In genomic region chr19:21186656-21187055, GRCm38 (mm10) we compare ENCODE assay signal across 21 mouse cellular contexts.
DNase-seq lines count a peak whose midpoint lies in the region; ATAC-seq and TF ChIP-seq lines count a peak whose summit lies in the region.
"Had no signal": no experiment of that assay in that cellular context is flagged by ENCODE, and none has a peak within 500 bp of the region (broad histone marks: within the 10 kb centered on the region; RNA-seq: fewer than 3 reads in every experiment).

No protein-coding gene starts in this region.

- H3K27ac ChIP-seq in lung, embryonic 14.5 days (ENCODE audit: low read depth), result no peak overlapping the region
- H3K27ac ChIP-seq in lung, embryonic 15.5 days, result no peak overlapping the region
- H3K27ac ChIP-seq in midbrain, embryonic 11.5 days (ENCODE audit: low read depth, low read length), result no peak overlapping the region
- no peak overlapping the region for H3K27ac ChIP-seq in midbrain, embryonic 10.5 days (replicated peaks)

- TF ChIP-seq CTCF in lung, embryonic 14.5 days (IDR thresholded peaks at IDR 0.05; ENCODE audit: low read depth), result no peak
- no peak for TF ChIP-seq CTCF in lung, adult 2 months (IDR thresholded peaks at IDR 0.05; ENCODE audit: insufficient read depth, low read length)

- DNase-seq in lung, embryonic 14.5 days, result peak; percentile 54
- no peak for DNase-seq in lung, adult 2 months
- DNase-seq in lung, postnatal 25 days (ENCODE audit: low spot score), result no peak
- peak; percentile 53 for DNase-seq in midbrain, embryonic 11.5 days (ENCODE audit: low spot score, missing footprints)
- no peak for DNase-seq in midbrain, embryonic 10.5 days (ENCODE audit: low spot score)
- DNase-seq: adrenal gland, adult 2 months; adrenal gland, adult 8-10 months; adrenal gland, postnatal 10 days; adrenal gland, postnatal 14 days; adrenal gland, postnatal 25 days; adrenal gland, postnatal 36 days; B cell, adult 2 months; cerebellum, adult 11 months; cerebellum, adult 11-12 months; cerebellum, adult 18-20 months had no signal

- no peaks in the 10 kb centered on the region for H3K4me1 ChIP-seq in lung, embryonic 14.5 days (ENCODE audit: insufficient read depth)
- H3K4me1 ChIP-seq in lung, adult 2 months (ENCODE audit: control insufficient read depth, insufficient read depth, low read length), result no peaks in the 10 kb centered on the region
- no peaks in the 10 kb centered on the region for H3K4me1 ChIP-seq in lung, embryonic 15.5 days
- H3K4me1 ChIP-seq in midbrain, embryonic 11.5 days (ENCODE audit: control insufficient read depth, insufficient read depth, low read length), result no peaks in the 10 kb centered on the region
- H3K4me1 ChIP-seq in midbrain, embryonic 10.5 days, result peaks cover 6% of the 10 kb centered on the region

- no peak overlapping the region for H3K4me2 ChIP-seq in lung, embryonic 14.5 days
- H3K4me2 ChIP-seq in lung, embryonic 15.5 days, result no peak overlapping the region
- H3K4me2 ChIP-seq in midbrain, embryonic 11.5 days, result no peak overlapping the region

- no peak overlapping the region for H3K9ac ChIP-seq in lung, embryonic 14.5 days
- no peak overlapping the region for H3K9ac ChIP-seq in lung, embryonic 15.5 days
- no peak overlapping the region for H3K9ac ChIP-seq in midbrain, embryonic 11.5 days (ENCODE audit: low read length)

- H3K9me3 ChIP-seq in lung, embryonic 14.5 days (ENCODE audit: low read depth, low read length), result no peaks in the 10 kb centered on the region
- no peaks in the 10 kb centered on the region for H3K9me3 ChIP-seq in lung, embryonic 15.5 days
- no peaks in the 10 kb centered on the region; the same call in 1 of the 2 replicates for H3K9me3 ChIP-seq in midbrain, embryonic 11.5 days (ENCODE audit: control insufficient read depth, low read length)
- 0 out of 2 replicates have a peak, but pooled peaks cover 2% of the 10 kb centered on the region for H3K9me3 ChIP-seq in midbrain, embryonic 10.5 days (replicated peaks)
- H3K9me3 ChIP-seq: G1E had no signal

- 39% methylated on average over 1 of the region's 1 CpGs for WGBS in lung, embryonic 14.5 days
- WGBS in lung, adult 2 months, result 60% methylated on average over 1 of the region's 1 CpGs
- 29% methylated on average over 1 of the region's 1 CpGs for WGBS in lung, embryonic 15.5 days
- WGBS in midbrain, embryonic 11.5 days, result 96% methylated on average over 1 of the region's 1 CpGs
- WGBS in midbrain, embryonic 10.5 days, result 100% methylated on average over 1 of the region's 1 CpGs

- H3K36me3 ChIP-seq in lung, embryonic 14.5 days (ENCODE audit: insufficient read depth), result no peaks in the 10 kb centered on the region
- no peaks in the 10 kb centered on the region for H3K36me3 ChIP-seq in lung, embryonic 15.5 days
- no peaks in the 10 kb centered on the region for H3K36me3 ChIP-seq in midbrain, embryonic 11.5 days (ENCODE audit: control insufficient read depth, insufficient read depth, low read length)
- H3K36me3 ChIP-seq in midbrain, embryonic 10.5 days, result no peaks in the 10 kb centered on the region
- H3K36me3 ChIP-seq: G1E had no signal

- H3K4me3 ChIP-seq in lung, embryonic 14.5 days (ENCODE audit: low read depth, low read length), result no peak overlapping the region
- H3K4me3 ChIP-seq in lung, adult 2 months (replicated peaks; ENCODE audit: extremely low read depth, low read depth, low read length), result no peak overlapping the region
- no peak overlapping the region for H3K4me3 ChIP-seq in lung, embryonic 15.5 days
- no peak overlapping the region for H3K4me3 ChIP-seq in midbrain, embryonic 11.5 days (ENCODE audit: low read depth, low read length)
- H3K4me3 ChIP-seq in midbrain, embryonic 10.5 days, result no peak overlapping the region

- no peaks in the 10 kb centered on the region for H3K27me3 ChIP-seq in lung, embryonic 14.5 days (ENCODE audit: insufficient read depth, low read length)
- no peaks in the 10 kb centered on the region for H3K27me3 ChIP-seq in lung, embryonic 15.5 days
- H3K27me3 ChIP-seq in midbrain, embryonic 11.5 days (ENCODE audit: control insufficient read depth, insufficient read depth, low read length), result no peaks in the 10 kb centered on the region
- H3K27me3 ChIP-seq in midbrain, embryonic 10.5 days (ENCODE audit: low read depth, poor library complexity, severe bottlenecking), result no peaks in the 10 kb centered on the region
- H3K27me3 ChIP-seq: CH12.LX, Patski had no signal

- TF ChIP-seq POLR2A in lung, adult 2 months (IDR thresholded peaks at IDR 0.05; ENCODE audit: borderline replicate concordance, extremely low read depth, low read depth, low read length), result no peak

- ATAC-seq in lung, embryonic 14.5 days (ENCODE audit: insufficient read depth), result no peak; the same call in 1 of the 2 replicates
- ATAC-seq in lung, embryonic 15.5 days (ENCODE audit: borderline replicate concordance, extremely low read depth, low FRiP score, low TSS enrichment), result peak; percentile 46; the same call in 1 of the 2 replicates
- no peak for ATAC-seq in midbrain, embryonic 11.5 days (ENCODE audit: low FRiP score)
- ATAC-seq: activated CD4-positive, CD25-positive, alpha-beta regulatory T cell, adult 4 months; CD4-positive, CD25-positive, alpha-beta regulatory T cell, adult 4 months; Patski had no signal

Comparison
In these comparisons a context has a peak if more than half of its experiments do, and no peak if none do; other contexts are left out.
1. DNase-seq: peak in lung, embryonic 14.5 days (single experiment) and midbrain, embryonic 11.5 days (single experiment); none in lung, adult 2 months (single experiment), lung, postnatal 25 days (single experiment) and midbrain, embryonic 10.5 days (single experiment).